Mouse (Mus musculus) layer of hippocampus, adult 18-20 months (tissue): ENCODE results near the gene Anxa11. TPM values are rescaled to one million over a fixed set of nuclear protein-coding genes. Genes with fewer than 3 reads are reported as not detected.

Source experiments
- microRNA-seq, 2 experiments: library from miRNA; unstranded; fragments of <30 nt; microRNA quantifications; one replicate each; pipeline ENCODE4 v1.2.0; 2021
- total RNA-seq, 2 experiments: library from RNA; stranded (reverse); gene quantifications; 2 replicates each; pipeline ENCODE4 v1.2.3; 2021

The Anxa11 gene
- total RNA-seq, 2 experiments from 2014 or later: 78.6 to 84.7 TPM

Small RNA genes lying within 50 kb of the gene (microRNA-seq; reads per million reads assigned to microRNA genes)
- gene Gm23701: 0 reads per million in 2 experiments

Other genes with a start within 250 kb of the Anxa11 start
- gene Ppif, start 148.0 kb upstream of the Anxa11 start, total RNA-seq: 10 to 100 TPM; 26.8 to 30.1 TPM
- gene Zcchc24, start 73.1 kb upstream of the Anxa11 start, total RNA-seq: 10 to 100 TPM; 61.8 to 65.7 TPM
- not detected for gene Plac9a, start 60.9 kb downstream of the Anxa11 start, total RNA-seq
- 1 to 10 TPM; 5.7 to 6.8 TPM for gene Tmem254a, start 85.5 kb downstream of the Anxa11 start, total RNA-seq
- not detected for gene Cphx1, start 96.1 kb downstream of the Anxa11 start, total RNA-seq
- gene Duxbl1, start 136.4 kb downstream of the Anxa11 start, total RNA-seq: under 1 TPM in 1 of 2 experiments, not detected in 1; 0.50 TPM
- gene Gm9780, start 200.6 kb downstream of the Anxa11 start, total RNA-seq: 1 to 10 TPM; 1.9 to 3.7 TPM
- gene Tmem254c, start 225.2 kb downstream of the Anxa11 start, total RNA-seq: 10 to 100 TPM; 17.4 to 17.6 TPM
- gene Cphx2, start 239.4 kb downstream of the Anxa11 start, total RNA-seq: not detected
- gene Cphx3, start 240.1 kb downstream of the Anxa11 start, total RNA-seq: not detected